In genomic region chr11:69066163-69066861, GRCm38 (mm10) we compare ENCODE assay signal across 8 mouse cellular contexts. TPM values are rescaled to one million over a fixed set of nuclear protein-coding genes. Genes with fewer than 3 reads are reported as not detected.
A peak's percentile ranks its signal among the peaks of the same experiment; 100 is the strongest.
DNase-seq lines count a peak whose midpoint lies in the region; ATAC-seq and TF ChIP-seq lines count a peak whose summit lies in the region.

No protein-coding gene starts in this region.

- peaks cover 27% of the 10 kb centered on the region for H3K4me1 ChIP-seq in testis, adult 2 months (ENCODE audit: control insufficient read depth, insufficient read depth, low read length)
- no peaks in the 10 kb centered on the region; the same call in 1 of the 2 replicates for H3K4me1 ChIP-seq in cerebellum, adult 2 months (ENCODE audit: control insufficient read depth, insufficient read depth, low read length)
- peaks cover 36% of the 10 kb centered on the region for H3K4me1 ChIP-seq in forebrain, embryonic 16.5 days (replicated peaks; ENCODE audit: control insufficient read depth, insufficient read depth, low read length)
- peaks cover 39% of the 10 kb centered on the region for H3K4me1 ChIP-seq in intestine, embryonic 16.5 days (ENCODE audit: control insufficient read depth, insufficient read depth, low read length)
- peaks cover 29% of the 10 kb centered on the region for H3K4me1 ChIP-seq in lung, embryonic 16.5 days (replicated peaks; ENCODE audit: control insufficient read depth, insufficient read depth, low read length)

- no peak for ATAC-seq in forebrain, embryonic 16.5 days
- no peak for ATAC-seq in intestine, embryonic 16.5 days
- ATAC-seq in lung, embryonic 16.5 days (ENCODE audit: low read depth), result no peak

- H3K36me3 ChIP-seq in testis, adult 2 months (ENCODE audit: control insufficient read depth, insufficient read depth, low read length), result peaks cover 3% of the 10 kb centered on the region
- no peaks in the 10 kb centered on the region for H3K36me3 ChIP-seq in forebrain, embryonic 16.5 days (ENCODE audit: control insufficient read depth, insufficient read depth)
- H3K36me3 ChIP-seq in intestine, embryonic 16.5 days (ENCODE audit: control insufficient read depth, insufficient read depth, low read length), result no peaks in the 10 kb centered on the region
- H3K36me3 ChIP-seq in lung, embryonic 16.5 days (ENCODE audit: control insufficient read depth, insufficient read depth, low read length), result no peaks in the 10 kb centered on the region

- peak overlapping the region; percentile 65 for H3K4me2 ChIP-seq in forebrain, embryonic 16.5 days (ENCODE audit: low read length)
- H3K4me2 ChIP-seq in intestine, embryonic 16.5 days (ENCODE audit: low read depth, low read length), result peak overlapping the region; percentile 60
- peak overlapping the region; percentile 52 for H3K4me2 ChIP-seq in lung, embryonic 16.5 days (ENCODE audit: low read depth, low read length)

- H3K4me3 ChIP-seq in testis, adult 2 months (ENCODE audit: control insufficient read depth, low read depth, low read length), result peak overlapping the region; percentile 56
- peak overlapping the region; percentile 82 for H3K4me3 ChIP-seq in cerebellum, adult 2 months (replicated peaks; ENCODE audit: insufficient read depth, low read depth, low read length)
- peak overlapping the region; percentile 39 for H3K4me3 ChIP-seq in forebrain, embryonic 16.5 days (replicated peaks; ENCODE audit: low read length)
- peak overlapping the region; percentile 39 for H3K4me3 ChIP-seq in intestine, embryonic 16.5 days (ENCODE audit: low read length)
- peak overlapping the region; percentile 46 for H3K4me3 ChIP-seq in lung, embryonic 16.5 days (ENCODE audit: low read length)

- H3K9me3 ChIP-seq in forebrain, embryonic 16.5 days (ENCODE audit: control insufficient read depth, low read length), result no peaks in the 10 kb centered on the region
- no peaks in the 10 kb centered on the region for H3K9me3 ChIP-seq in intestine, embryonic 16.5 days (ENCODE audit: control insufficient read depth, low read length)
- no peaks in the 10 kb centered on the region for H3K9me3 ChIP-seq in lung, embryonic 16.5 days (ENCODE audit: control insufficient read depth, low read length)

- 1% methylated on average over 29 of the region's 29 CpGs for WGBS in cerebellum, adult 2 months
- WGBS in forebrain, embryonic 16.5 days, result 2% methylated on average over 29 of the region's 29 CpGs
- 3% methylated on average over 29 of the region's 29 CpGs for WGBS in intestine, embryonic 16.5 days
- WGBS in lung, embryonic 16.5 days, result 1% methylated on average over 29 of the region's 29 CpGs

- no peak for DNase-seq in testis, postnatal 14 days (ENCODE audit: low spot score)
- peak; percentile 73 to 76 for DNase-seq in cerebellum, adult 2 months
- DNase-seq in right cerebral cortex, postnatal 10 days (ENCODE audit: low spot score in 2 of 2), result peak; percentile 69 to 81
- DNase-seq in yolk sac, embryonic 10.5 days (ENCODE audit: low spot score), result no peak

- 0 out of 2 replicates have a peak overlapping the region, but pooled peaks have one; percentile 44 for H3K27ac ChIP-seq in testis, adult 2 months (ENCODE audit: control insufficient read depth, insufficient read depth, low read depth, low read length)
- peak overlapping the region; percentile 80 for H3K27ac ChIP-seq in cerebellum, adult 2 months (ENCODE audit: insufficient read depth, low read length)
- peak overlapping the region; percentile 26; the same call in 1 of the 2 replicates for H3K27ac ChIP-seq in forebrain, embryonic 16.5 days (ENCODE audit: low read length)
- no peak overlapping the region for H3K27ac ChIP-seq in intestine, embryonic 16.5 days (ENCODE audit: low read length)
- H3K27ac ChIP-seq in lung, embryonic 16.5 days (ENCODE audit: low read length), result no peak overlapping the region

- no peak for TF ChIP-seq CTCF in testis, adult 2 months (IDR thresholded peaks at IDR 0.05; ENCODE audit: control insufficient read depth, insufficient read depth, insufficient replicate concordance, low read depth, low read length)
- TF ChIP-seq CTCF in cerebellum, adult 2 months (IDR thresholded peaks at IDR 0.05; ENCODE audit: borderline replicate concordance, insufficient read depth, low read depth, low read length), result 0 out of 2 replicates have a peak, but pooled peaks have one; percentile 4

- H3K9ac ChIP-seq in forebrain, embryonic 16.5 days (replicated peaks; ENCODE audit: low read depth, low read length), result peak overlapping the region; percentile 39
- peak overlapping the region; percentile 64 for H3K9ac ChIP-seq in intestine, embryonic 16.5 days (ENCODE audit: low read depth, low read length)
- peak overlapping the region; percentile 62 for H3K9ac ChIP-seq in lung, embryonic 16.5 days (ENCODE audit: low read length)

- H3K27me3 ChIP-seq in testis, adult 2 months (ENCODE audit: control insufficient read depth, insufficient read depth, low read length), result no peaks in the 10 kb centered on the region
- no peaks in the 10 kb centered on the region for H3K27me3 ChIP-seq in cerebellum, adult 2 months (ENCODE audit: control insufficient read depth, insufficient read depth, low read length)
- H3K27me3 ChIP-seq in forebrain, embryonic 16.5 days (replicated peaks; ENCODE audit: control insufficient read depth, insufficient read depth, low read length), result no peaks in the 10 kb centered on the region
- H3K27me3 ChIP-seq in intestine, embryonic 16.5 days (replicated peaks; ENCODE audit: control insufficient read depth, insufficient read depth, low read length), result no peaks in the 10 kb centered on the region
- H3K27me3 ChIP-seq in lung, embryonic 16.5 days (ENCODE audit: control insufficient read depth, insufficient read depth, low read depth, low read length), result no peaks in the 10 kb centered on the region

- no peak for TF ChIP-seq POLR2A in testis, adult 2 months (IDR thresholded peaks at IDR 0.05; ENCODE audit: control insufficient read depth, low read depth, low read length)
- TF ChIP-seq POLR2A in cerebellum, adult 2 months (IDR thresholded peaks at IDR 0.05; ENCODE audit: borderline replicate concordance, insufficient read depth, low read length), result peak; percentile 31; the same call in 1 of the 2 replicates

RNA-seq across cellular contexts. Expression of gene Tmem107, which starts 4.3 kb away (rescaled TPM):
- polyA plus RNA-seq in testis, adult 2 months (2012; rRNA removed), result 135 and 142 TPM in 2 replicates
- 13.4 and 15.8 TPM in 2 replicates for polyA plus RNA-seq in cerebellum, adult 2 months (2012; rRNA removed)
- 43.7 and 48.4 TPM in 2 replicates for polyA plus RNA-seq in forebrain, embryonic 16.5 days (2015; fragmentation: Nextera tagmentation; extraction: Ambion mirVana)
- polyA plus RNA-seq in intestine, embryonic 16.5 days (2015; fragmentation: Nextera tagmentation; extraction: Ambion mirVana), result 38.6 and 44.8 TPM in 2 replicates
- 101 and 104 TPM in 2 replicates for polyA plus RNA-seq in lung, embryonic 16.5 days (2015; fragmentation: Nextera tagmentation; extraction: Ambion mirVana)

RNA-seq across cellular contexts. Expression of gene Borcs6, which starts 6.8 kb away (rescaled TPM):
- 13.4 and 15.8 TPM in 2 replicates for polyA plus RNA-seq in testis, adult 2 months (2012; rRNA removed)
- polyA plus RNA-seq in cerebellum, adult 2 months (2012; rRNA removed), result 34.9 and 36.7 TPM in 2 replicates
- polyA plus RNA-seq in forebrain, embryonic 16.5 days (2015; fragmentation: Nextera tagmentation; extraction: Ambion mirVana), result 11.4 and 12.3 TPM in 2 replicates
- polyA plus RNA-seq in intestine, embryonic 16.5 days (2015; fragmentation: Nextera tagmentation; extraction: Ambion mirVana), result 8.0 and 8.6 TPM in 2 replicates
- 7.2 and 8.6 TPM in 2 replicates for polyA plus RNA-seq in lung, embryonic 16.5 days (2015; fragmentation: Nextera tagmentation; extraction: Ambion mirVana)

RNA-seq across cellular contexts. Expression of gene Aurkb, which starts 20.9 kb away (rescaled TPM):
- polyA plus RNA-seq in testis, adult 2 months (2012; rRNA removed), result 15.2 and 17.9 TPM in 2 replicates
- polyA plus RNA-seq in cerebellum, adult 2 months (2012; rRNA removed), result 0.51 and 0.55 TPM in 2 replicates
- 56.7 and 68.2 TPM in 2 replicates for polyA plus RNA-seq in forebrain, embryonic 16.5 days (2015; fragmentation: Nextera tagmentation; extraction: Ambion mirVana)
- polyA plus RNA-seq in intestine, embryonic 16.5 days (2015; fragmentation: Nextera tagmentation; extraction: Ambion mirVana), result 114 and 139 TPM in 2 replicates
- 183 and 189 TPM in 2 replicates for polyA plus RNA-seq in lung, embryonic 16.5 days (2015; fragmentation: Nextera tagmentation; extraction: Ambion mirVana)

RNA-seq across cellular contexts. Expression of gene Vamp2, which starts 22.0 kb away (rescaled TPM):
- 36.3 and 43.1 TPM in 2 replicates for polyA plus RNA-seq in testis, adult 2 months (2012; rRNA removed)
- polyA plus RNA-seq in cerebellum, adult 2 months (2012; rRNA removed), result 672 and 700 TPM in 2 replicates
- polyA plus RNA-seq in forebrain, embryonic 16.5 days (2015; fragmentation: Nextera tagmentation; extraction: Ambion mirVana), result 217 and 259 TPM in 2 replicates
- 65.8 TPM in 2 replicates for polyA plus RNA-seq in intestine, embryonic 16.5 days (2015; fragmentation: Nextera tagmentation; extraction: Ambion mirVana)
- polyA plus RNA-seq in lung, embryonic 16.5 days (2015; fragmentation: Nextera tagmentation; extraction: Ambion mirVana), result 80.6 and 85.2 TPM in 2 replicates

RNA-seq across cellular contexts. Expression of gene Per1, which starts 28.7 kb away (rescaled TPM):
- polyA plus RNA-seq in testis, adult 2 months (2012; rRNA removed), result 103 and 106 TPM in 2 replicates
- polyA plus RNA-seq in cerebellum, adult 2 months (2012; rRNA removed), result 34.4 and 37.2 TPM in 2 replicates
- polyA plus RNA-seq in forebrain, embryonic 16.5 days (2015; fragmentation: Nextera tagmentation; extraction: Ambion mirVana), result 11.8 and 12.1 TPM in 2 replicates
- polyA plus RNA-seq in intestine, embryonic 16.5 days (2015; fragmentation: Nextera tagmentation; extraction: Ambion mirVana), result 13.6 and 13.7 TPM in 2 replicates
- polyA plus RNA-seq in lung, embryonic 16.5 days (2015; fragmentation: Nextera tagmentation; extraction: Ambion mirVana), result 31.1 and 32.4 TPM in 2 replicates

Comparison
In these comparisons a context has a peak if more than half of its experiments do, and no peak if none do; other contexts are left out.
1. H3K27ac ChIP-seq: peak in testis, adult 2 months (single experiment), cerebellum, adult 2 months (single experiment) and forebrain, embryonic 16.5 days (single experiment); none in intestine, embryonic 16.5 days (single experiment) and lung, embryonic 16.5 days (single experiment).
2. DNase-seq: peak in cerebellum, adult 2 months (2 of 2) and right cerebral cortex, postnatal 10 days (2 of 2); none in testis, postnatal 14 days (single experiment) and yolk sac, embryonic 10.5 days (single experiment).
3. RNA of gene Aurkb, which starts 20.9 kb away (polyA plus RNA-seq): 183 to 189 TPM in lung, embryonic 16.5 days, 114 to 139 TPM in intestine, embryonic 16.5 days, 56.7 to 68.2 TPM in forebrain, embryonic 16.5 days and 15.2 to 17.9 TPM in testis, adult 2 months; 0.51 to 0.55 TPM in cerebellum, adult 2 months; every median in the first group is over 10 times any median in the second.
4. Peak in every context shown above with its lines, with median percentiles within 50 percentile points of each other: H3K4me3 ChIP-seq, H3K4me2 ChIP-seq and H3K9ac ChIP-seq.